Mouse (Mus musculus) forebrain, postnatal 0 days (tissue): ENCODE data around the gene Ttc19. TPM values are rescaled to one million over a fixed set of nuclear protein-coding genes. Genes with fewer than 3 reads are reported as not detected.

ENCODE experiments used
- ATAC-seq: fragments of 200-750 bp; cut with Nextera tagmentation; 2 replicates; pipeline ENCODE4 v1.8.0; 2017; ENCODE audit warnings: mild to moderate bottlenecking, moderate library complexity
- DNase-seq: peaks from one replicate; pipeline ENCODE4 v3.0.0-alpha.2; 2015
- H3K27ac ChIP-seq: fragments of 300-500 bp; sonication (generic); 2 replicates; pipeline ENCODE4 v1.5.1; 2014; ENCODE audit warnings: low read depth, mild to moderate bottlenecking, antibody characterized with exemption, low read length, moderate library complexity, mixed read lengths
- H3K27me3 ChIP-seq: fragments of 300-500 bp; sonication (generic); 2 replicates; pipeline ENCODE4 v1.6.1; 2014; ENCODE audit warnings: mild to moderate bottlenecking, low read length, mixed read lengths; ENCODE audit not compliant: insufficient read depth
- H3K36me3 ChIP-seq: fragments of 300-500 bp; sonication (generic); 2 replicates; pipeline ENCODE4 v1.6.1; 2014; ENCODE audit warnings: mild to moderate bottlenecking, moderate library complexity; ENCODE audit not compliant: insufficient read depth
- H3K4me1 ChIP-seq: fragments of 300-500 bp; sonication (generic); 2 replicates; pipeline ENCODE4 v1.6.1; 2014; ENCODE audit warnings: antibody characterized with exemption; ENCODE audit not compliant: insufficient read depth
- H3K4me2 ChIP-seq: fragments of 300-500 bp; sonication (generic); 2 replicates; pipeline ENCODE4 v1.6.1; 2014; ENCODE audit warnings: low read depth, mild to moderate bottlenecking, moderate library complexity
- H3K4me3 ChIP-seq: fragments of 300-500 bp; sonication (generic); 2 replicates; pipeline ENCODE4 v1.5.1; 2014; ENCODE audit warnings: low read depth, low read length, mixed read lengths
- H3K9ac ChIP-seq: fragments of 300-500 bp; sonication (generic); 2 replicates; pipeline ENCODE4 v1.6.1; 2014; ENCODE audit warnings: mild to moderate bottlenecking
- H3K9me3 ChIP-seq: fragments of 300-500 bp; sonication (generic); 2 replicates; pipeline ENCODE4 v1.6.1; 2016; ENCODE audit warnings: low read length
- CTCF ChIP-seq: sonication (generic); IDR thresholded peaks from 2 replicates; pipeline ENCODE4 v1.5.1; 2016; ENCODE audit warnings: antibody characterized with exemption, control low read depth, low read depth
- WGBS: fragments of 180-500 bp; shearing (Covaris S2); extraction: QIAGEN DNeasy Blood & Tissue Kit; methylation state at CpG from one replicate; pipeline ENCODE4 v1.1.7; 2014; 5-methylcytosine and 5-hydroxymethylcytosine counted together
- polyA plus RNA-seq: library from polyadenylated mRNA; unstranded; fragments of >200 nt; fragmentation: Nextera tagmentation; extraction: Ambion mirVana; gene quantifications from 2 replicates; pipeline ENCODE4 v1.2.1, GENCODE M21; 2015
- total RNA-seq: library from RNA; depleted of rRNA; stranded (reverse); fragments of >200 nt; gene quantifications from 2 replicates; pipeline ENCODE4 v1.2.3, GENCODE M21; 2014

Gene Ttc19
- total and polyA plus RNA-seq, 2 experiments from 2014 or later: 34.4 to 64.8 TPM

- 92% methylated on average over 8 of the region's 8 CpGs for WGBS
- no peak overlapping the region for H3K4me3 ChIP-seq
- no peaks in the 10 kb centered on the region for H3K9me3 ChIP-seq
- H3K4me2 ChIP-seq: no peak overlapping the region
- no peak for TF ChIP-seq CTCF
- H3K9ac ChIP-seq: no peak overlapping the region
- H3K4me1 ChIP-seq: no peaks in the 10 kb centered on the region
- DNase-seq (no peak), ATAC-seq (no peak)
- H3K27me3 ChIP-seq: no peaks in the 10 kb centered on the region
- H3K36me3 ChIP-seq: peaks cover 40% of the 10 kb centered on the region
- no peak overlapping the region for H3K27ac ChIP-seq
These were observed 3.7 kb downstream of the Ttc19 start for GRCm38 (mm10) chr11:62285020-62285419.

GRCm38 (mm10) chr11:62287700-62288099, 6.4 kb downstream of the Ttc19 start:
- 96% methylated on average over 1 of the region's 1 CpGs for WGBS
- no peak for TF ChIP-seq CTCF
- Histone ChIP-seq H3K4me1 (no peaks in the 10 kb centered on the region), H3K4me2 (no peak overlapping the region), H3K27me3 (no peaks in the 10 kb centered on the region), H3K27ac (no peak overlapping the region), H3K9ac (no peak overlapping the region), H3K4me3 (no peak overlapping the region), H3K9me3 (no peaks in the 10 kb centered on the region), H3K36me3 (peaks cover 51% of the 10 kb centered on the region)
- DNase-seq (no peak), ATAC-seq (no peak)

GRCm38 (mm10) chr11:62294121-62294520, 12.8 kb downstream of the Ttc19 start:
- no peak overlapping the region for H3K4me2 ChIP-seq
- H3K9me3 ChIP-seq: no peaks in the 10 kb centered on the region
- H3K27me3 ChIP-seq: no peaks in the 10 kb centered on the region
- no peak overlapping the region for H3K27ac ChIP-seq
- no peak for ATAC-seq
- no peak overlapping the region for H3K4me3 ChIP-seq
- peaks cover 44% of the 10 kb centered on the region for H3K36me3 ChIP-seq
- H3K4me1 ChIP-seq: no peaks in the 10 kb centered on the region
- H3K9ac ChIP-seq: no peak overlapping the region
- 90% methylated on average over 2 of the region's 2 CpGs for WGBS
- TF ChIP-seq CTCF: no peak
- no peak for DNase-seq

GRCm38 (mm10) chr11:62298883-62299282, 17.6 kb downstream of the Ttc19 start:
- ATAC-seq (no peak), DNase-seq (no peak)
- TF ChIP-seq CTCF: no peak
- 87% methylated on average over 6 of the region's 6 CpGs for WGBS
- Histone ChIP-seq H3K4me2 (no peak overlapping the region), H3K9me3 (no peaks in the 10 kb centered on the region), H3K9ac (no peak overlapping the region), H3K27ac (no peak overlapping the region), H3K27me3 (no peaks in the 10 kb centered on the region), H3K4me1 (no peaks in the 10 kb centered on the region), H3K36me3 (peaks cover 30% of the 10 kb centered on the region), H3K4me3 (no peak overlapping the region)

GRCm38 (mm10) chr11:62305866-62306265, 24.6 kb downstream of the Ttc19 start:
- TF ChIP-seq CTCF: no peak
- no peak for DNase-seq
- H3K4me1 ChIP-seq: no peaks in the 10 kb centered on the region
- H3K9me3 ChIP-seq: no peaks in the 10 kb centered on the region
- no peak for ATAC-seq
- H3K4me2 ChIP-seq: no peak overlapping the region
- WGBS: 79% methylated on average over 2 of the region's 2 CpGs
- H3K27ac ChIP-seq: no peak overlapping the region
- peaks cover 29% of the 10 kb centered on the region for H3K36me3 ChIP-seq
- H3K27me3 ChIP-seq: no peaks in the 10 kb centered on the region
- H3K4me3 ChIP-seq: no peak overlapping the region
- H3K9ac ChIP-seq: no peak overlapping the region

GRCm38 (mm10) chr11:62309296-62309695, 28.0 kb downstream of the Ttc19 start:
- no peak for DNase-seq
- WGBS: 99% methylated on average over 2 of the region's 2 CpGs
- Histone ChIP-seq H3K4me2 (no peak overlapping the region), H3K27ac (no peak overlapping the region), H3K9me3 (no peaks in the 10 kb centered on the region), H3K27me3 (no peaks in the 10 kb centered on the region), H3K4me1 (no peaks in the 10 kb centered on the region), H3K4me3 (no peak overlapping the region), H3K36me3 (peaks cover 45% of the 10 kb centered on the region), H3K9ac (no peak overlapping the region)
- no peak for TF ChIP-seq CTCF
- no peak for ATAC-seq

GRCm38 (mm10) chr11:62314984-62315383, 33.7 kb downstream of the Ttc19 start:
- DNase-seq: no peak
- Histone ChIP-seq H3K4me3 (no peak overlapping the region), H3K4me2 (no peak overlapping the region), H3K36me3 (peaks cover 60% of the 10 kb centered on the region), H3K4me1 (no peaks in the 10 kb centered on the region), H3K9me3 (no peaks in the 10 kb centered on the region), H3K27ac (no peak overlapping the region), H3K9ac (no peak overlapping the region), H3K27me3 (no peaks in the 10 kb centered on the region)
- 96% methylated on average over 5 of the region's 5 CpGs for WGBS
- ATAC-seq: no peak
- TF ChIP-seq CTCF: no peak

- no peak for DNase-seq
- Histone ChIP-seq H3K27ac (no peak overlapping the region), H3K9me3 (no peaks in the 10 kb centered on the region), H3K27me3 (no peaks in the 10 kb centered on the region), H3K4me1 (no peaks in the 10 kb centered on the region), H3K36me3 (peaks cover 74% of the 10 kb centered on the region), H3K4me3 (no peak overlapping the region), H3K9ac (no peak overlapping the region), H3K4me2 (no peak overlapping the region)
- TF ChIP-seq CTCF: no peak
- 87% methylated on average over 11 of the region's 11 CpGs for WGBS
- ATAC-seq: no peak
These were observed 36.5 kb downstream of the Ttc19 start for GRCm38 (mm10) chr11:62317746-62318145.
